Mouse (Mus musculus) A20 (cell line): ENCODE results near the gene Ndufs1.
"Not testable (repeated sequence)": the region's sequence is repeated elsewhere in the genome, so short reads cannot be mapped to it uniquely, and the experiment has no call there.

Source experiments
- DNase-seq: peaks from one replicate; pipeline ENCODE4 v3.0.0-alpha.2; 2011; ENCODE audit warnings: low read depth, low spot score

Gene Ndufs1

DNA sequence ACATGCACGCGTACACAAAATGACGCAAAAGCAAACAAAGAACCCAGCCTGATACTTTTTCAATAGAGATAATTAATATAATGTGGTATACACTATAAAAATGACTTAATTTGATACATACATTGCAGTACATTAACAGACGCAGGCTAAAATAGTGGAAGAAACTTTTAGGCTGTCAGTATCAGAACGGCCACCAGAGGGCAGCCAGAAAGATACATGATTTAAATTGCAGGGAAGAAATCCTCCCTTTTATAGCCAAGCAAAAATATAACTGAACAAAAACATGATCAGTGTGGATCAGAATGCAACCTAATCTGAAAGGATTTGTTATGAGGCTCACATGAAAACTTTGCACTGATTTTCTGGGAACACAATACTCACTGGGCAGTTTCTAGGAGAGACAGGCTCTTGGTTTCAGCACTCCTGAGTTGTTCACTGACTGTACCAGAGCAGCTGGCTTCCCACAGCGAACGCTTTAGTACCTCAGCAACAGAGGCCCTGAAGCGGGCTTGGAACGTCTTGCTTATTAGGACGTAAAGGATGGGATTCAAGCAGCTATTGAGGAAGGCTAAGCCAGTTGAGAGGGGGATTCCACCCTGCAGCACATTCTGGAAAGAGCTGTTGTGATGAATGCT lies 6.1 kb upstream of the Ndufs1 start:
- peak; percentile 48 for DNase-seq

DNA sequence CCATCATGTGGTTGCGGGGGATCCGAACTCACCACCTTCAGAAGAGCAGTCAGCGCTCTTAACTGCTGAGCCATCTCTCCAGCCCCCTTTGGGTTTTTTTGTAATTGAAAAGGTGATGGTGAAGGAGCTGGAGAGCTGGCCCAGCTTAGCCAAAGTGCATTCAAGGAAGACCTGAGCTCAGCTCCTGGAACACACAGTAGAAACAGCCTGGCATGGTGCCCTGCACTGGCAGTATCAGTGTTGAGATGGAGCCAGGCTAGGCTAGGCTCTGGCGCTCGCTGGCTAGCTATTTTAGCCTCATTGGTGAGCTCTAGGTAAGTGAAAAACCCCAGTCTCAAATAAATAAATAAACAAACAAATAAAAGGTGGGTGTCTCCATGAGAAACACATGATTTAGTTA lies 5.6 kb upstream of the Ndufs1 start:
- no peak for DNase-seq

DNA sequence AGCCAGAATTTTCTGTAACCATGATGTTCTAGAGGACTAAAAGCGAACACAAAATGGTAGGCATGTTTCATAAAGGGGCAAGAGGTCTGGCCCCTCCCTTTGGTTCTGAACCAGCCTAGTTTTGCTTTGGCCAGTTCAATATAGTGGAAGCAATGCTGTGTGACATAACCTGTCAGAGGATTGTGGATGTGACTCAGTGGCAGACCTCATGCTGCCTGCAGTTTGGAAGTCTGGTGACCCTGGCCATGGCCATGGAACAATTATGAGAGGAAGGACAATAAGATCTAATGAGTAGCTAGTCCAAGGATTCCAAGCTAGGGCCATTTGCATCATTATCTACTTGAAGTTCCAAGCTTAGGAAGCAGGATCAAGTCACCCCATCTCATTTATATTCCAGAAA lies 4.8 kb upstream of the Ndufs1 start:
- no peak for DNase-seq

DNA sequence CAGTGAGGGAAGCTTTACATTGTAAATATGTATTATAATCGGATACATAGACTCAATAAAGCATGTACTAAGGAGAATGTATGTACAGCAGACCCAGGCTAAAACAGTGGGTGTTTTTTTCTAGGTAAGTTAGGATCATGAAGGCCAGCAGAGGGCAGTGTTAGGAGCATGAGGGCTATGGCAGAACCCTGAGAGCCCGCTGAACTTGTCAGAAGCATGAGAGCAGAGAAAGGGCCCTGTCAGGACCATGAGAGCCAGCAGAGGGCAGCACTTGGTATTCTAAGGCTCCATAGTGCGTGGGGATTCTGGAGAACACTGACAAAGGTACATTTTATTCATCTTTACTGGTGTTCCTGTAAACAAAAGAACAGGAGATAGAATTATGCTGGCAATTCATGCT lies 4.4 kb upstream of the Ndufs1 start:
- peak; percentile 93 for DNase-seq

DNA sequence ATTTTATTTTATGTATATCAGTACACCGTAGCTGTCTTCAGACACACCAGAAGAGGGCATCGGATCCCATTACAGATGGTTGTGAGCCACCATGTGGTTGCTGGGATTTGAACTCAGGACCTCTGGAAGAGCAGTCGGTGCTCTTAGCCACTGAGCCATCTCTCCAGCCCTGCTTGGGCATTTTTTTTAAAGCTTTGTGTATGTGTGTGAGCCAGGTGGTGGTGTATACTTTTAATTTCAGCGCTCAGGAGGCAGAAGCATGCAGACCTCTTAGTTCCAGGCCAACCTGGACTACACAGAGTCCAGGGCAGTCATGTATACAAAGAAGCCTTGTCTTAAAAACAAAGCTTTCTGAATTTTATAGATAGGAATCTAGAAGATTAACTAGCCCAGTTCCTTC lies 3.9 kb upstream of the Ndufs1 start:
- DNase-seq = not testable (repeated sequence)

DNA sequence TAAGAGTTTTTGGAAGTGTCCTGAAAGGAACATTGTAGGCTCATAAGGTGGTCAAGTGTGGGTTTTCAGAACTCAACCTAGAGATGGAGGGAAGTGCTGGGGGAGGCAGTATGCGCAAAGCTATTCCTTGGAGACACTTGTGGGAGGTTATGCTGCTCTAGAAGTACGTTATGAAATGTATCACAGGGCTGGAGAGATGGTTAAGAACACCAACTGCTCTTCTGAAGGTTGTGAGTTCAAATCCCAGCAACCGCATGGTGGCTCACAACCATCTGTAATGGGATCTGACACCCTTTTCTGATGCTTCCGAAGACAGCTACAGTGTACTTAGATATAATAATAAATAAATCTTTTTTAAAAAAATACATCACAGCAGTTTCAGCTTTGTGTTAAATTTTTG lies 3.5 kb upstream of the Ndufs1 start:
- DNase-seq = no peak

DNA sequence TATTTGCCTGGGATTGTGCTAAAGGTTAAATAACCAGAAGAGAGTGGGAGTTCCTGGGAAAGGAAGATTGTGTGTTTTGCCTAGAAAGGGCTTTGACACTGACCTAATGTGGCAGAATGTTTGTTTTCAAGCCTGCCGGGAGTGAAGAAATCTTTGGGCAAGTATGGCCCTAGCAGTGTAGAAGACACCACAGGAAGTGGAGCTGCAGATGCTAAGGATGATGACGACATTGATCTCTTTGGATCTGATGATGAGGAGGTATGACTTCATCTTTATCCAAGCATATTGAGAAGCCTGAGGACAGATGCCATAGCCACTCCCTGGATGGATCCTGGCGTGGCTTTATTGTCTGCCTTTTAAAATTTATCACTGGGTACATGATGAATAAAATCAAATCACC lies 1.7 kb upstream of the Ndufs1 start:
- no peak for DNase-seq

DNA sequence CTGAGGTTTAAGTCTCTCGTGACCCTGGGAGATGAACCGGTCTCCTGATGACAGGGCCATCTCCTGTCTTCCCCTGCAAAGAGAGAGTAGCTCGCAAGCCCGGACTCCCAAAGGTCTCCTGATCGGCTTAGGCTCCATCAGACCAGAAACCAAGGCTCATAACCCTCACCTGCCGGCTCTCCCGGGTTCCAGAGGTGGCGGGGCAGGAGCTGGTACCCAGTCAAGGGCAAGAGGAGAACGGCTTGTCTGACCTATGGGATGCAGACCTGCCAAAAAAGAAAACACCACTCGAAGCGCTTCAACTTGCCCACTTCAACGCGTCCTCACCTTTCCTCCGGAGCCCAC lies 402 bp downstream of the Ndufs1 start:
- DNase-seq = no peak

DNA sequence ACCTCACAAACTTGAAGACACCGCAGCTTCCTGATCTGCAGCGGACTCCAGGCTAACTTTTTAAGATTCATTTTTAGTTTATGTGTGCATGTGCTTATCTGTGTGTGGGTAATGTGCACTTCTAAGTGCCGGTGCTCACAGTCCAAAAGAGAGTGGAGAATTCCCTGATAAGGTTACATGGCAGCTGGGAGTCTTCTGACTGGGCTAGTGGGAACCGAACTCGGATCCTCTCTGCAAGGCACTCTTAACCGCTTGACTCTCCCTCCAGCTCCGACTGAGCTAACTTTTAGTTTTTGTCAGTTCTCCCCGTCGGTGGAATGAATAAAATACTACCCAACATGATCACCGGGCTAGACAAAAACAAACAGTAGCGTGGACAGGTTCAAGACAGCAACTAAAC lies 780 bp downstream of the Ndufs1 start:
- DNase-seq = no peak

DNA sequence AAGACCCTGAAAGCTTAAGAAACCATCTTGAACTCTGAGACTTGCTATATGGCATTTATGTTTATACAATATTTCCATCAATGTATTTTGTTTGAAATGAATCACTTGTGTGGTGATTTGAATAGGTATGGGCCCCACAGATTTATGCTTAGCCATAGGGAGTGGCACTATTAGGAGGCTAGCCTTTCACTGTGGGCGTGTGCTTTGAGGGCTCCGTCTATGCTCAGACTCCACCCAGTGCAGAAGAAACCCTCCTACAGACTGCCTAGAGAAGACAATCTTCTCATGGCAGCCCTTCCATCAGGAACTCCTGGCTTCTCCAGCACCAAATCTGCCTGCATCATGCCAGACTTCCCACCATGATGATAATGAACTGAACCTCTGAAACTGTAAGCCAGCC lies 8.0 kb downstream of the Ndufs1 start:
- DNase-seq = no peak

DNA sequence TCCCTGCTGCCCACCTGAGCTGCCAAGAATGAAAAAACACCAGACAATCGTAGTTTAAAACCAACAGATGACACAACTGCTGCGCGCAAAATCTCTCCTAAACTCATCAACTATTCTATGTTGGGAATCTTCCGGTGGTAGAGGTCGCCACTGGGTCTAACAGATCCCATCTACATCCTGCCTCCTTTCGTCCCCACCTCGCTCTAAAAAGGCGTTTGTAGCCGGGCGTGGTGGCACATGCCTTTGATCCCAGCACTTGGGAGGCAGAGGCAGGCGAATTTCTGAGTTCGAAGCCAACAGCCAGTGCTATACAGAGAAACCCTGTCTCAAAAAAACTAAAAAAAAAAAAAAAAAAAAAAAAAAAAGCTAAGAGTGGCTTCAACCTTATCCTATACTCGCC lies 36.4 kb downstream of the Ndufs1 start:
- DNase-seq = no peak

DNA sequence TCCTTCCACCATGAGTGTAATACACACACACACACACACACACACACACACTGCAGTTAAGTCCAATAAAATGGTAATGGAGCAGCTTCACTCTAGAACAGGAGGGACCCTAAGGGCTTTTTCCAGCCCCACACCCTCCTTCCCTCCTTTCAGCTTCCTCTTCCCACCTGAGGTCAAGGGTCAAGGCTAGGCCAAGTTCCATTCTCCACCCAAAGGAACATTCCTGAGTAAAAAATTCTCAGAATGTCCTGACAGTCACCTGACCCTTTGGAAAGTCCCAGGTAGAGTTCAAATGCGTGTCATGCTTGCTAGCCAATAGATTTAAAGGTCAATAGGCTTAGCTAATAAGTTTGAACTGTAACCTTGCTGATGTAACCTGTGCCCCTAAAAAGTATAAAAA lies 38.0 kb downstream of the Ndufs1 start:
- not testable (repeated sequence) for DNase-seq

DNA sequence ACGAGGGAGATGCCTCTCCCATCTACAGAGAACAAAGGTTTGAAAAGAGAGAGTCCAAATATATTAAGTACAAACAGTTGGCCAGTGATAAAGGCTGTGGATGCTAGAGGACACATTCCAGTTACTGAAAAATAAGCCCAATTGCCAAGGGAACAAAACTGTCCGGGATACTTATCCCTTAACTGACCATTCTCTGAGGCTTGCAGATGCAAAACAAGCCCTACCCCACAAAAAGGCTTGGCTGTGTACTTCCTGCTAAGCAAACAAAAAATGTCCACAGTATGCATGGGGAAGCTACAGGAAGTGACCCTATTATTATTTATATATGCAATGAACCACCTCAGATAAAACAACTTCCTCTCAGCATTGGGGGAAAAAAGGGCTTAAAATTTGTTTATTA lies 38.7 kb downstream of the Ndufs1 start:
- DNase-seq = no peak

DNA sequence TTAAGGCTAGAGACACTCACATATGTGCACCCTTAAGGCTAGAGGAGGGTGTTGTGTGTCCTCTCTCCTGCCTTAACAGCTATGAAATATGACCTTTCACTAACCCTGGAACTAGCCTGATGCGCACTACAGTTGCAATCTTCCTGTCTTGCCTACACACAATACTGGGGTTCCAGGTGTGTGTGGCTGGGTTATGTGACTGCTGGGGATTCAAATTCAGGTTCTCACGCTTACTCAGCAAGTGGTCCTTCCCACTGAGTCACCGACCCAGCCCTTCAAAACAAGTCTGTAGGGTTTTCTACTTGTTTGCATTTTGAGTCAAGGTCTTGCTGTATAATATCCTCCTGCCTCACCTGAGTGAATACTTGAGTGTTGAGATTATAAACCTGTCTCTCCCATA lies 42.1 kb downstream of the Ndufs1 start:
- no peak for DNase-seq

DNA sequence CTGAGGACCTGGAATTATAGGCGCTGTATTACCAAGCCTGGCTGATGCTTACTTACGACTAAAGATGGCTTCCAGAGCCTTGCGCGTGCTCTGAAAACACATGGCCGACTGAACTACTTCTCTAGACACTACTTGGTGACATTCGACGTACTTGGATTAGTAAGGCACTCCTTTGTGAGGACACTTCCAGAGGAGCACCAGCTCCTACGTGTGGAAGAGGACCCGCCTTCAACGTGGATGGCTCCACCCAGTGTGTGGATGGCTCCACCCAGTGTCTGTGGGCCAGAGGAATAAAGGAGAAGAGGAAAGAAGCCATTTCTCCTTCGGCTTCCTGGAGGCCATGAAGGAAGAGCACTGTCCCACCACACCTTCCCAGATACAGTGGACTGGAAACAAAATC lies 44.9 kb downstream of the Ndufs1 start:
- no peak for DNase-seq

DNA sequence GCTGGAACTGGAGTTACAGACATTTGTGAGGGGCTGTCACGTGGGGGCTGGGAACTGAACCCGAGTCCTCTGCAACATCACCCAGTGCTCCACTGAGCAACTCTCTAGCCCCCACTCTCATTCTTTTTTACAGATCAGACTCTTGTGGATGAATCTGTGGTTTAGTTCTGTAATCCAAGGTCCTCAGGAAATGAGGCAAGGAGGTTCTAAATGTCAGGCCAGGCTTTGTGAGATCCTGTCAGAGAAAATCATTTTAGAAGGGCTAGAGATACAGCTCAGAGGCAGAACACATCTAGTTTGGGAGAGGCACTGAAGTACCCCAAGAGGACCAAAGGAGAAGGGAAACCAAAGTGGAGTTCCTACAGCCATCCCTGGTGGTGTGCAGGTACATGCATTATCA lies 45.8 kb downstream of the Ndufs1 start:
- no peak for DNase-seq

DNA sequence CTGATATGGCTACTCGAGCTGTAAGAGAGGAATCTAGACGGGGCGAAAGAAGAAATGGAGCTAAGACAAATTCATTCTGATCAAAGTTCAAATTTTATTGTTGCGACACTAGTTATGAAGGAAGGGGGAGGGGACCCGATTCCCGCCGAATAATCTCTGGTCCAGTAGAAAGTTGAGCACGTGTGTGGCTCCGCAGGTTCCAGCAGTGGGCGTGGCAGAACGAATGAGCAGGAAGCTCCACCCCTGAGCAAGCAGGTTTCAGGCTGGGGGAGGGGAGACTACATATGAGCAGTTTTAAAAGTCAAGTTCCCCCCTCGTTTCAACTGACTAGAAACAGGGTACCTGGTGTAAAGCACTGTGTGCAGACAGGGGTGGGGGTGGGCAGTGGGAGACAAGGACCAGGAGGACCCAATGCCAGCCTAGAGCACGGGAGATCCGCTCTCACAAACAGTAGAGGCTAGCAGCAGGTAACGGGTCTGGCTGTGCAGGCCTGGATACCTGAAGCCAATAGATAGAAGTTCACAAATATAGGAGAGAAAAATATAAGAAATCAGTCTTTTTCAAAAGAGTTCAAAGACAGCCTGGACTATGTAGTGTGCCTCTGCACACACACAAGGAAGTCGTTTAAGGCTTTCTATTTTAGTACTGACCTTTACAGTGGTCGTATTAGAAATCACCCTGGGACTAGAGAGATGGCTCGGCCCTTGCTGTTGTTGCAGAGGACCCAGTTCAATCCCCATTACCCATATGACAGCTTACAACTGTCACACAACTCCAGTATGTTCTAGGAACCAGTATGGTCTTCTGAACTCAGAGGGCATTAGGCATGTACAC lies 46.6 kb downstream of the Ndufs1 start:
- DNase-seq = peak; percentile 80

DNA sequence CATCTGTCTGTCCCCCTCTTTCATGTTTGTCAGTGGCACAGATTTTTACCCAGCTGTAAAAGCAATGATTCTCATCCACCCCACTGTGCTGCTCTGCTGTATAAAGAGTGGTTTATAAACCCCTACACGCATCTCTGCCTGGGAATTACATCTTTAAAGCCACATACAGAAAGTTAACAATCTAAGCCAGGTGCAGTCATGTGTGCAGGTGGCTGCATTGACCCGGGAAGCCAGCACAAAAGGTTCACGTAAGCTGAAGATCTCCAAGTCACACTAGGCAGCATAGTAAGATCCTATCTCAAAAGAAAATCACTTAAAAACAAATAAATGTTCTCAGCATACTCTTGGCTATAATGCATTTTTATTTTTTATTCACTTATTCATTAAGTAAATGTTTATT lies 47.4 kb downstream of the Ndufs1 start:
- DNase-seq = peak; percentile 55

DNA sequence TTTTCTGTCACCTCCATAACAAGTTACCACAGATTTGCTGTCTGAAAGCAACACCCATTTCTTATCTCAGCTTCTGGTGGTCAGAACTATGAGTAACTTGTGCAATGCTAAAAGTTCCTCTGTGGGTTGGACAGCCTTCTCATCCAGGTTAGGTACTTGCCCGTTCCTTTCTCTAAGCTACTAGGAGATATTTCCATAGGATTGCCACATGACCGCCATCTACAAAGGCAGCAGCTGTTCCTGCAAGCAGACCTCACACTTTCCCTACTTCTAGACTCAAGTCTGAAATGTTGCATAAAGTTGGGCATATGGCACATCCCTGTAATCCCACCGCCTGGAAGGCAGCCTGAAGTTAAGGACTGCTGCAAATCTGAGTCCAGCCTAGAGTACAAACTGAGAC lies 50.4 kb downstream of the Ndufs1 start:
- DNase-seq = no peak

DNA sequence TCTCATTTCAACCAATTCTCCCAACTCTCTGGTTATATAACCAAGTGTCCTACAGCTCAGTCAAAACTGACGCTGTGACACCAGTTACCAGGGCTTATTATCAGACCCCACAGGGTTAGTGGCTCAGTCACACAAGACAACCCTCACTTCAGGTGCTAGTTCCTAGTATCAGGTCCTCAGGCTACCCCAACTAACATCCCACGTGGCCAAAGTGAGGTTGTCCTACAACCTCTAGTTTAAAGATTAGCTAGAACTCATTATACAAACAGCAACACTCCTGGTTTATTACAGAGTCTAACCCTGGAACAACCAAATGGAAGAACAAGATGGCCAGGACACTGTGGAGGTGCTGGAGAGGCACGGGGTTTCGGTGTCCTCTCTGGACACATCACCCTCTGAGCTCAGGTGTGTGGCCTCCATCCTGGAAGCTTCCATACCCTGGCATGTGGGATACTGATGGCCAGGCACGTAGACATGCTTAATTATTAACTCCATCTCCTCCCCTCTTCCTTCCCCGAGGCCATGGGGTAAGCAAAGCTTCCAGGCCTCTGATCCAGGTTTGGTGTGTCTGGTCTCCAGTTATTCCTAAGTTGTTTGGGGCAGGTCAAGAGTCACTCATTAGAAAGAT lies 52.7 kb downstream of the Ndufs1 start:
- no peak for DNase-seq

DNA sequence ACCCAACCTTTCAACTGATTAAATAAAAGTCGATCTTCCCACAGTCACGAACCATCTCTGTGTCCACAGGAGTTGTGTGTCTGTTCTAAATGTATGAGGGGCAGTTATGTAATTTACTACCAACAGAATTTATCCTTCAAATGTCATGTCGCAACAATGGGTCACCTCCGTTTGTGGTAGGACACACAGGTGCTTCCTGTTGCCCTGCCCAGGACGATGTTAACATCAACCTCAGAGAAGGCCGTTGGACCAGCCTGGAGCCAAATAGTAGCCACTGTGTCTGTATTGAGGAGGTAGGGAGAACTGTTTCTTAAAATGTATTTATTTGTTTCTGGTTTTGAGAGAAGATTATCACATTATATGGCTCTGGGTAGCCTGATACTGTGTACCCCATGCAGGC lies 54.6 kb downstream of the Ndufs1 start:
- no peak for DNase-seq

DNA sequence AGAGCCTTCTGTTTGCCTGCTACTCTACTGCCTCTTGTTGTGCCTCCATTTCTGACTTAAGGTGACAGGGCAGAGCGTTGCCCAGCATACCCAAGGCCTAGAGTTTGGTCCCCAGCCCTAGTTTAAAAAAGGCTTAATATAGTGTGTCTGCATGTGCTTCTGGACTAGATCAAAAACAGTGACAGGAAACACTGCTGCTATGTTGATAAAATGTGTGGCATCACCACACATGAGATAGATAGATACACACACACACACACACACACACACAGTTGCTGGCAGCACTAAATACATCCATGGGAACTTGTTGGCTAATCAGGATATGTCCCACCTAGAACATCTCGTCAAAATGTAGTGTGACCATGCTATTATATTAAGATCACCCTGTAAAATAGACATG lies 56.3 kb downstream of the Ndufs1 start:
- no peak for DNase-seq

DNA sequence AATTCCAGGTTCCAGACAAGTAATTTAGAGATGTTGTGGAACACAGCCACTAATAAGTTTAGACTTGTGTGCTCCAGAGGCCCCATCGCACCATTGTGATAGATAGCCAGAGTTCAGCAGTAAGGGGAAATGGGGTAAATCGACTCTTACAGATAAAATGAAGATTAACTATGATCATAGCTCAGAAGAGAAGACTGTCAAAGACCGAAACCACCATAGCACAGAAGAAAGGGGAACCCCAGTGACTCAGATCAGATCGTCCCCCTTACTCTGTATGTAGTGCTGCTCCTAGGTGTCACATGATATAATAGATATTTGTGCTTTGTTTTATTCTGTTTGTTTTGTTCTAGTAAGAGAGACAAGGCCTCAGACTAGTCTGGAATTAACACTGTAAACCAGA lies 57.0 kb downstream of the Ndufs1 start:
- DNase-seq = peak; percentile 76
